Mouse (Mus musculus): ENCODE measurements around the gene Sytl3. TPM values are rescaled to one million over a fixed set of nuclear protein-coding genes. Genes with fewer than 3 reads are reported as not detected.
"Not testable (repeated sequence)": the region's sequence is repeated elsewhere in the genome, so short reads cannot be mapped to it uniquely, and the experiment has no call there.

Sytl3 gene
- polyA plus RNA-seq, 1 experiment from 2014 or later, result 0.79 TPM

DNA sequence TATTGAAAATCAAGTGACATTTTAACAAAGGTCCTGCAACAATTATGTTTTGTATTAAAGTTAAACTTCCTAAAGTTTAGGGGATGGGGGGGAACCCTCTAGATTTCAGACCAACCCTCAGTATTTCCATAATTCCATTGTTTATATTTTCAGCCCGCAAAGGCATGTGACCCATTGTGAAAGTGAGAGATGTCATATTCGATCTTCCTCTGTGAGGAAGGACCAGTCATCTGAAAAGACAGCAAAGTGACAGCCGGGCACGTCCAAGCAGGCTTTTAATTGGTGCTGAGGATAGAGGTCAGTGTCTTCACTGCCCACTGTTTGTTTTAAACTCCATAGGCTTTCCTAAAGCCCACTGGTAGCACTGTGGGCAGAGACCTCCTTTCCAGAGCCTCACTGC, 22.8 kb downstream of the Sytl3 start:
- ATAC-seq (ENCODE audit: low read depth); H3K36me3 ChIP-seq (ENCODE audit: control insufficient read depth, insufficient read depth, low read length): not testable (repeated sequence)

DNA sequence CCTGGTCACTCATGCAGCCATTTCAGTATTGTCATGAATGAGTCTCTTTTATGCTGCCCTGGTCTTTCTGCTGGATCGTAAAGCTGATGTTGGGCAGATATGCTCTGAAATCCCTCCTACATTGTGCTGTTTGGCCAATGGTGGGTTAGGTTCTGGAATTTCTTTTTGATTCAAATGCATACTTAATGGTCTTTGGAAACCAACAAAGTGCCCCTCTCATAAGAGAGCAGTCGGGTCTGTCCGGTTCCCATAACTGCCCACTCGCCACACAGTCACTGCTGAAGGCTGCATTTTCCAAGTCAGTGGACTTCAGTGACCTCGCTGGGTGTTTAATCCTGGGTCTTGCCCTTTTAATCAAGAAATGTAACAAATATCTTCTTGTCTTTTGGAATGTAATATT, 24.8 kb downstream of the Sytl3 start:
- not testable (repeated sequence) for H3K27ac ChIP-seq (ENCODE audit: low read depth, low read length); H3K9ac ChIP-seq (replicated peaks; ENCODE audit: low read depth, low read length); H3K27me3 ChIP-seq (ENCODE audit: control insufficient read depth, insufficient read depth, low read length); H3K36me3 ChIP-seq (ENCODE audit: control insufficient read depth, insufficient read depth, low read length); ATAC-seq (ENCODE audit: low read depth); H3K9me3 ChIP-seq (ENCODE audit: control insufficient read depth, low read length); H3K4me2 ChIP-seq (ENCODE audit: low read depth, low read length); H3K4me3 ChIP-seq (ENCODE audit: low read depth, low read length); H3K4me1 ChIP-seq (ENCODE audit: control insufficient read depth, insufficient read depth, low read length)
- no CpG with 5 or more reads among the region's 5 CpGs for WGBS

More for the DNA sequence above, 22.8 kb downstream of the Sytl3 start:
- not testable (repeated sequence) for H3K27ac ChIP-seq (ENCODE audit: low read depth, low read length); H3K9me3 ChIP-seq (ENCODE audit: control insufficient read depth, low read length); H3K27me3 ChIP-seq (ENCODE audit: control insufficient read depth, insufficient read depth, low read length); H3K4me3 ChIP-seq (ENCODE audit: low read depth, low read length); H3K4me2 ChIP-seq (ENCODE audit: low read depth, low read length); H3K4me1 ChIP-seq (ENCODE audit: control insufficient read depth, insufficient read depth, low read length); H3K9ac ChIP-seq (replicated peaks; ENCODE audit: low read depth, low read length)
- 82% methylated on average over 4 of the region's 4 CpGs for WGBS

DNA sequence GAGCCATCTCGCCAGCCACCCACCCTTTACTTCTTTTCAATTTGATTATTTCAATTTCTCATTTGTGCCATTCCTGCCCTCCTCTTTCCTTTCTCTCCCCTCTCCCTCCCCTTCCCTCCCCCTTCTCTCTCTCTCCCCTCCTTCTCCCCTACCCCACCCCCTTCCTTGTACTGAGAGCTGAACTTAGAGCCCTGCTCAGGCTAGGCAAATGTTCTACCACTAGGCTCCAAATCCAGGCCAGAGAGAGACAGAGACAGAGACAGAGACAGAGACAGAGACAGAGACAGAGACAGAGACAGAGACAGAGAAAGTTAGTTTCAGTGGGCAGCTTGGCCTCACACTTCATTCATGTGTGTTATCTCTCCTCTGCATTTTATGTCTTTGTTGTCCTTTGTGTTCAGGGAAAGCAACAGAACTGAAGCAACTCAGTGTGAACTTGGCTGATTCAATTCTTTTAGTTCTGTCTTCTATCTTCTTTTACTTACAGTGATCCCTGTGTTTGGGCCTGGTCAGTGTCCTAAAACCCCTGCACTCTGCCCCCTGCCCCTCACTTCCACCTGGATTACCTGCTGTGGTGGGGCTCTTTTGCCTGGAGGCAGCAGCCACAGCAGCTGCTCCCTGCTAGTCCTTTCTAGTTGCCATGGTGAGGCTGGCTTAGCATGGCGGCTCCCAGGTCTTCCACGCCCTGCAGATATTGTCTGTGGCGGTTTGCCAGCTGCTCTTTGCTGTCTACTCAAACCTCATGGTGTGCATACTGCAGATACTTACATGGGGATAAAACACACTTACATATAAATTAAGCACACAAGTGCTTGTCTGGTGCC, 25.8 kb downstream of the Sytl3 start:
- not testable (repeated sequence) for H3K4me1 ChIP-seq (ENCODE audit: control insufficient read depth, insufficient read depth, low read length); H3K4me2 ChIP-seq (ENCODE audit: low read depth, low read length); H3K4me3 ChIP-seq (ENCODE audit: low read depth, low read length); H3K9ac ChIP-seq (replicated peaks; ENCODE audit: low read depth, low read length); H3K36me3 ChIP-seq (ENCODE audit: control insufficient read depth, insufficient read depth, low read length); H3K27ac ChIP-seq (ENCODE audit: low read depth, low read length); H3K9me3 ChIP-seq (ENCODE audit: control insufficient read depth, low read length); H3K27me3 ChIP-seq (ENCODE audit: control insufficient read depth, insufficient read depth, low read length)
- peak; percentile 92 for ATAC-seq (ENCODE audit: low read depth)
- no CpG with 5 or more reads among the region's 4 CpGs for WGBS

DNA sequence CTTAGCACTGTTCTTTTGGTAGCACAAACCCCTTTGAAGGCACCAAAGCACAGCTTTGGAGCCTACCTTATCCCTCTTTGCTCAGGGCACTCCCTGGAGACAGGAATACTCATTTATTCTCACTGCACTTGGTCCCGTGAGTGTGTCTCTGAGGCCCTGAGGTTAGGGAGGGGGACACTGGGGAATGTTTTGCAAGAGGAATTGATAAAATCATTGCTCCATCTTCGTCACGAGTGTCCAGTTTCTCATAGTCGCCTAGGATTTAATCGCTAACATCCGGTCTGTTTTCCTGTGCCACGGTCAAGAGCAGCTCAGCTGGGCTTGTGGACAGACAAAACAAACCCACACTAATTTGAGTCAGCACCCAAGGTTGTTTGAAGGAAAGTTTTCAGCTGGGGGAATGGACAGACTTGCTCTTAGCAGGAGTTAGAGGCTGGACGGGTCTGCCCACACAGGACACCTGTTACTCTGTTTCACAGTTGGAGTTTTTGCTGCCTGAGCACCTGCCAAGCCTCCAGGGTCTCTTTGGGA, 26.5 kb downstream of the Sytl3 start:
- not testable (repeated sequence) for H3K9ac ChIP-seq (replicated peaks; ENCODE audit: low read depth, low read length); H3K27me3 ChIP-seq (ENCODE audit: control insufficient read depth, insufficient read depth, low read length); H3K9me3 ChIP-seq (ENCODE audit: control insufficient read depth, low read length); ATAC-seq (ENCODE audit: low read depth); H3K4me1 ChIP-seq (ENCODE audit: control insufficient read depth, insufficient read depth, low read length); H3K27ac ChIP-seq (ENCODE audit: low read depth, low read length); H3K4me3 ChIP-seq (ENCODE audit: low read depth, low read length); H3K36me3 ChIP-seq (ENCODE audit: control insufficient read depth, insufficient read depth, low read length); H3K4me2 ChIP-seq (ENCODE audit: low read depth, low read length)
- 25% methylated on average over 2 of the region's 8 CpGs for WGBS

DNA sequence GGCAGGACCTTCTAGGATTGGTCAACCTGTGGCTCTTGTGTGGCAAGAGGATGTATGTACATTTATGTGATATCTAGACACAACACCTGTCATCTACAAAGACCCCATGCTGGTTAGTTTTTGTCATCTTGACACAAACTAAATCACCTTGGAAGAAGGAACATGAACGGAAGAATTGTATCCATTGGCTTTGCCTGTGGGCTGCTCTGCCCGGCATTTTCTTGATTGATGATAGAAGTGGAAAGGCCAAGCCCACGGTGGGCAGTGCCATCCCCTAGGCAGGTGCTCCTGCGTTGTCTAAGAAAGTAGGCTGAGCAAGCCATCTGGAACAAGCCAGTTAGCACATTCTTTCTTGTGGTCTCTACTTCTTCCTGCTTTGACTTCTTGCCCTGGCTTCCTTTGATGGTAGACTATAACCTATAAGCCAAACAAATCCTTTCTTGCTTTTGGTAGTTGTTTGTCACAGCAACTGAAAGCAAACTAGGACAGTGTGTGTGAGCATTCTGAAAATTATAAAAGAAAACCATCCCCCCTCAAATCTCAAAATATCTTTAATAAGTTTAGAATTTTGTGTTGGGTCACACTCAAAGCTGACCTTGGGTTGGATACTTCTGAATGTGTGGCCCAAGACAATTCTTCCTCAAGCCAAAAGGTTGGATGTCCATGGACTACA, 27.5 kb downstream of the Sytl3 start:
- not testable (repeated sequence) for H3K9ac ChIP-seq (replicated peaks; ENCODE audit: low read depth, low read length); H3K9me3 ChIP-seq (ENCODE audit: control insufficient read depth, low read length); H3K27me3 ChIP-seq (ENCODE audit: control insufficient read depth, insufficient read depth, low read length); H3K4me1 ChIP-seq (ENCODE audit: control insufficient read depth, insufficient read depth, low read length); H3K4me3 ChIP-seq (ENCODE audit: low read depth, low read length); ATAC-seq (ENCODE audit: low read depth); H3K4me2 ChIP-seq (ENCODE audit: low read depth, low read length); H3K36me3 ChIP-seq (ENCODE audit: control insufficient read depth, insufficient read depth, low read length); H3K27ac ChIP-seq (ENCODE audit: low read depth, low read length)
- WGBS, result 78% methylated on average over 2 of the region's 4 CpGs

DNA sequence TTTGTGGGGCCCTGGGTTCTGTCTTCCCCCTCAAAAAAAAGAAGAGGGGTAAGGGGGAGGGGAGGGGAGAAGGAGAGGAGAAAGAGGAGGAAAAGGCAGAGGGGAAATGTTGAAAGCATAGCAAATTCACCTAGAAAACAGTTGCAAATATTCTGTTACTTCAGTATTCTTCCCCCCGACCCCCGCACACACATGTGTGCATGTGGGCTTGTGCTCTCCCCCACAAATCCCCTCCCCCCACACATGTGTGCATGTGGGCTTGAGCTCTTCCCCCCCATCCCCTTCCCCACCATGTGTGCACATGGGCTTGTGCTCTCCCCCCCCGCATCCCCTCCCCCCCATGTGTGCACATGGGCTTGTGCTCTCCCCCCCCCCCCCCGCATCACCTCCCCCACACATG, 30.5 kb downstream of the Sytl3 start:
- not testable (repeated sequence) for H3K9me3 ChIP-seq (ENCODE audit: control insufficient read depth, low read length); H3K9ac ChIP-seq (replicated peaks; ENCODE audit: low read depth, low read length); H3K27ac ChIP-seq (ENCODE audit: low read depth, low read length); H3K4me3 ChIP-seq (ENCODE audit: low read depth, low read length); H3K27me3 ChIP-seq (ENCODE audit: control insufficient read depth, insufficient read depth, low read length); ATAC-seq (ENCODE audit: low read depth); H3K36me3 ChIP-seq (ENCODE audit: control insufficient read depth, insufficient read depth, low read length); H3K4me1 ChIP-seq (ENCODE audit: control insufficient read depth, insufficient read depth, low read length); H3K4me2 ChIP-seq (ENCODE audit: low read depth, low read length)
- WGBS, result 84% methylated on average over 2 of the region's 4 CpGs

DNA sequence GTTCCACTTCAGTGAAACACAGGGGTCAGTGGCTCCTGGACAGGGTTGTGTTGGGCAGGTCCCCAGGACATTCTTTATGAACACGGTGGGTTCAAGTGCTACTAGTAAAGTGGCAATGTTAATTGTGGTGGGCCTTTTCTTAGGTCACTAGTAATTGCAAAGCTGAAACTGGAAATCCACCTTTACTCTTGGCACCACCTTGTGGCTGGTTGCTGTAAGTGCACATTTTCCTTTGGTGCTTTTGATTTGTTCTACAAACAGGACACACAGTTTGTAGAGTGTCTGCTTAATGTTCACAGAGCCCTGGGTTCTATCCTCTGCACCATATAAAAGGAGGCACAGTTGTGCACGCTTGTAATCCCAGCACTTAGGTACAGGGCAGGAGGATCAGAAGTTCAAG, 32.7 kb downstream of the Sytl3 start:
- H3K9ac ChIP-seq (replicated peaks; ENCODE audit: low read depth, low read length); H3K4me1 ChIP-seq (ENCODE audit: control insufficient read depth, insufficient read depth, low read length); H3K4me3 ChIP-seq (ENCODE audit: low read depth, low read length); H3K4me2 ChIP-seq (ENCODE audit: low read depth, low read length); H3K9me3 ChIP-seq (ENCODE audit: control insufficient read depth, low read length); H3K36me3 ChIP-seq (ENCODE audit: control insufficient read depth, insufficient read depth, low read length); H3K27ac ChIP-seq (ENCODE audit: low read depth, low read length); ATAC-seq (ENCODE audit: low read depth); H3K27me3 ChIP-seq (ENCODE audit: control insufficient read depth, insufficient read depth, low read length): not testable (repeated sequence)
- WGBS, result 13% methylated on average over 2 of the region's 2 CpGs

DNA sequence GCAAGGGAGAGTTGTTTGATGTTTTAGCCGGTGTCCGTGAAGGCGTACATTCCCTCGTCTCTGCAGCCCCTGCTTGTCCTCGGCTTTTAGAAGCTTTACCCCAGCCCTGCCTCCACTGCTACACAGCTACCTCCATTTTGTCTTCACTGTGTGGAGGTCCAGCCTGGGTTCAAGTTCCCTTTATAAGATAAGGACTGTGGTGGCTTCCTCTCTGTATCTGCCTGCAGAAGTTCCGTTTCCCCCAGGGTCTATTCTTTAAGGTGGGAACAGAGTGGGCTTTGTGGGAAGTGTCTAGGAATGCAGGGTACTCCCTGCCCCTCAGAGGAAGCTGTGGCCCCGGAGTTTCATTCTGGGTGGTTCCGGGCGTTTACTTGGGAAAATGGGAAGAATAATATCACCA, 36.8 kb downstream of the Sytl3 start:
- H3K4me2 ChIP-seq (ENCODE audit: low read depth, low read length); H3K4me3 ChIP-seq (ENCODE audit: low read depth, low read length); H3K9me3 ChIP-seq (ENCODE audit: control insufficient read depth, low read length); H3K36me3 ChIP-seq (ENCODE audit: control insufficient read depth, insufficient read depth, low read length); ATAC-seq (ENCODE audit: low read depth); H3K27ac ChIP-seq (ENCODE audit: low read depth, low read length); H3K4me1 ChIP-seq (ENCODE audit: control insufficient read depth, insufficient read depth, low read length); H3K9ac ChIP-seq (replicated peaks; ENCODE audit: low read depth, low read length); H3K27me3 ChIP-seq (ENCODE audit: control insufficient read depth, insufficient read depth, low read length): not testable (repeated sequence)
- WGBS, result 78% methylated on average over 9 of the region's 9 CpGs

DNA sequence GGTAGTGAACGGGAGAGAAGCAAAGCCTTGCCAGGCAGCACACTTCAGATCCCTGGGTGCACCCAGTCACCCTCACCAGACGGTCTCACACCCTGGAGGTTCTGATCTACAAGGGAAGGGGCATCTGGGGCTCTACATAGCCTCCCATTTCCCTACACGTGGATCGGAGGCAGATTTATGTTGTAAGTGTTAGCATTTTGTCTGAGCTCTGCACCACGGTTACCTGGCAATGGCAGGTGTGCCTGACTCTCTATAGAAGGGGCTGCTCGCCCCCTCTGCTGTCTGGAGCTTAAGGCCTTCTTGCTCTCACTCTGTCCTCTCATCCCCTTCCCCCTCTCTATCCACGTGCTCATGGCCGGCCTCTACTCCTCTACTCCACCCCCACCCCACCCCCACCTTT, 37.6 kb downstream of the Sytl3 start:
- not testable (repeated sequence) for H3K4me2 ChIP-seq (ENCODE audit: low read depth, low read length); H3K9me3 ChIP-seq (ENCODE audit: control insufficient read depth, low read length); H3K4me1 ChIP-seq (ENCODE audit: control insufficient read depth, insufficient read depth, low read length); H3K4me3 ChIP-seq (ENCODE audit: low read depth, low read length); H3K27ac ChIP-seq (ENCODE audit: low read depth, low read length); H3K36me3 ChIP-seq (ENCODE audit: control insufficient read depth, insufficient read depth, low read length); H3K9ac ChIP-seq (replicated peaks; ENCODE audit: low read depth, low read length); ATAC-seq (ENCODE audit: low read depth); H3K27me3 ChIP-seq (ENCODE audit: control insufficient read depth, insufficient read depth, low read length)
- 67% methylated on average over 8 of the region's 8 CpGs for WGBS

Measured in neural tube, embryonic 14.5 days (tissue).